Mouse (Mus musculus) neural tube, embryonic 14.5 days (tissue): ENCODE data around the gene Stard5. TPM values are rescaled to one million over a fixed set of nuclear protein-coding genes. Genes with fewer than 3 reads are reported as not detected.

ENCODE experiments used
- ATAC-seq: fragments of 200-750 bp; cut with Nextera tagmentation; 2 replicates; pipeline ENCODE4 v1.8.0; 2017; ENCODE audit warnings: low read depth, mild to moderate bottlenecking, moderate TSS enrichment, moderate library complexity
- H3K27ac ChIP-seq: fragments of 300-500 bp; sonication (generic); 2 replicates; pipeline ENCODE4 v1.5.1; 2014; ENCODE audit warnings: low read depth, mild to moderate bottlenecking, control low read depth, low read length, moderate library complexity, mixed read lengths
- H3K27me3 ChIP-seq: fragments of 300-500 bp; sonication (generic); 2 replicates; pipeline ENCODE4 v1.6.1; 2014; ENCODE audit warnings: low read length; ENCODE audit not compliant: control insufficient read depth, insufficient read depth
- H3K36me3 ChIP-seq: fragments of 300-500 bp; sonication (generic); 2 replicates; pipeline ENCODE4 v1.6.1; 2014; ENCODE audit warnings: low read length, mixed read lengths; ENCODE audit not compliant: control insufficient read depth, insufficient read depth
- H3K4me1 ChIP-seq: fragments of 300-500 bp; sonication (generic); 2 replicates; pipeline ENCODE4 v1.6.1; 2014; ENCODE audit warnings: low read length; ENCODE audit not compliant: control insufficient read depth, insufficient read depth
- H3K4me2 ChIP-seq: fragments of 300-500 bp; sonication (generic); 2 replicates; pipeline ENCODE4 v1.6.1; 2014; ENCODE audit warnings: mild to moderate bottlenecking, low read depth, low read length, control low read depth
- H3K4me3 ChIP-seq: fragments of 300-500 bp; sonication (generic); 2 replicates; pipeline ENCODE4 v1.5.1; 2014; ENCODE audit warnings: low read depth, low read length, control low read depth, mixed read lengths
- H3K9ac ChIP-seq: fragments of 300-500 bp; sonication (generic); replicated peaks from 2 replicates; pipeline ENCODE4 v1.6.1; 2014; ENCODE audit warnings: low read depth, mild to moderate bottlenecking, control low read depth, low read length, mixed read lengths
- H3K9me3 ChIP-seq: fragments of 300-500 bp; sonication (generic); 2 replicates; pipeline ENCODE4 v1.6.1; 2016; ENCODE audit warnings: low read length; ENCODE audit not compliant: control insufficient read depth
- WGBS: fragments of 180-500 bp; shearing (Covaris S2); extraction: QIAGEN DNeasy Blood & Tissue Kit; methylation state at CpG from one replicate; pipeline ENCODE4 v1.1.7; 2014; 5-methylcytosine and 5-hydroxymethylcytosine counted together
- polyA plus RNA-seq: library from polyadenylated mRNA; unstranded; fragments of >200 nt; fragmentation: Nextera tagmentation; extraction: Ambion mirVana; gene quantifications from 2 replicates; pipeline ENCODE4 v1.2.1, GENCODE M21; 2014

The Stard5 gene
- polyA plus RNA-seq, 1 experiment from 2014 or later = 3.9 TPM

GRCm38 (mm10) chr7:83654938-83655630 is 23.3 kb downstream of the Stard5 start:
- no peaks in the 10 kb centered on the region for H3K36me3 ChIP-seq
- ATAC-seq = no peak
- H3K4me1 ChIP-seq = no peaks in the 10 kb centered on the region
- H3K27me3 ChIP-seq = no peaks in the 10 kb centered on the region
- no peak overlapping the region for H3K4me3 ChIP-seq
- no peak overlapping the region for H3K9ac ChIP-seq
- WGBS = 79% methylated on average over 5 of the region's 5 CpGs
- no peak overlapping the region for H3K4me2 ChIP-seq
- no peaks in the 10 kb centered on the region for H3K9me3 ChIP-seq
- H3K27ac ChIP-seq = no peak overlapping the region

GRCm38 (mm10) chr7:83658716-83659115 is 27.0 kb downstream of the Stard5 start:
- Histone ChIP-seq H3K36me3 (no peaks in the 10 kb centered on the region), H3K4me1 (no peaks in the 10 kb centered on the region), H3K4me3 (no peak overlapping the region), H3K27ac (no peak overlapping the region), H3K9ac (no peak overlapping the region), H3K9me3 (no peaks in the 10 kb centered on the region), H3K27me3 (no peaks in the 10 kb centered on the region), H3K4me2 (no peak overlapping the region)
- WGBS = 44% methylated on average over 1 of the region's 1 CpGs
- no peak for ATAC-seq

- H3K4me1 ChIP-seq = no peaks in the 10 kb centered on the region
- no peaks in the 10 kb centered on the region for H3K27me3 ChIP-seq
- no peak overlapping the region for H3K4me2 ChIP-seq
- H3K9me3 ChIP-seq = no peaks in the 10 kb centered on the region
- no peak overlapping the region for H3K27ac ChIP-seq
- WGBS = 91% methylated on average over 9 of the region's 9 CpGs
- H3K9ac ChIP-seq = no peak overlapping the region
- no peak for ATAC-seq
- H3K4me3 ChIP-seq = no peak overlapping the region
- no peaks in the 10 kb centered on the region for H3K36me3 ChIP-seq
These were observed 27.7 kb downstream of the Stard5 start for GRCm38 (mm10) chr7:83659159-83660065.

DNA sequence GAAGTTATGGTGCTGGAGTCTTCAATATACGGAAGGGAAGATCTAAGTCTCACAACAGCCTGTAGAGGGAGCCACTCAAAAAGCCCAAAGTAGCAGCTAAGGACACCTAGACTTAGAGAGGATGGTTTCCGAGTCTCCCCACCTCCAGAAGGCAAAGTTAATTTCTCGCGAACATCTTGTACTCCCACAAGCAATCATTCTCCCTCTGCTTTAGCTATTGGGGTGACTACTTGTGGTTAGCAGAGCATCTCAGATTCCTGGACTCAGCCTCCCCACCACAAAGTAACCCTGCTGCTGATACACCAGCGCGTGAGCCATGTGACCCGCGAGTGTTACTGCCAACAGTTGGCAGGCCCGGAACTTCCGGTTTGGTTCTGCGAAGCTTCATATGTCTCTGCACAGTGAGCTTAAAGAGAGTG is 28.5 kb downstream of the Stard5 start:
- Histone ChIP-seq H3K4me2 (no peak overlapping the region), H3K27ac (no peak overlapping the region), H3K27me3 (no peaks in the 10 kb centered on the region), H3K36me3 (no peaks in the 10 kb centered on the region), H3K9me3 (no peaks in the 10 kb centered on the region), H3K9ac (no peak overlapping the region), H3K4me1 (no peaks in the 10 kb centered on the region), H3K4me3 (no peak overlapping the region)
- ATAC-seq = no peak
- WGBS = 95% methylated on average over 11 of the region's 11 CpGs

DNA sequence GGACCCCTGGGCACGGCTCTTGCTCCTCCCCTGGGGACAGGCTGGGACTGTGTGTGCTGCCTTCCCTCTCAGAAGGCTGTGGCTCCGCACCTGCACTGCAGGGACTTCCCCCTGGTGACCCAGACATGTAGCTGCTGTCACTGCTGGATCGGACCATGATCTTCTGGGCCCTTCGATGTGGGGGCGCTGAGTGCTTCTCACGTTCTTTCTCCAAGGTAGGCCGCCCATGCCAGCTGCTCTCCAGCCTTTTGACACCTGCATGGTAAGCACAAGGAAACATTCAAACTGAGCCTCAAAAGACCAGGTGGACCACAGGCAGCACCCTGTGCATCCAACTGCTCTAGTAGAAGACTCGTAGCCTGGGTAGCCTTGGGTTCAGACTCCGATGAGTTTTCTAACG is 29.3 kb downstream of the Stard5 start:
- no peaks in the 10 kb centered on the region for H3K36me3 ChIP-seq
- no peak for ATAC-seq
- no peak overlapping the region for H3K9ac ChIP-seq
- no peaks in the 10 kb centered on the region for H3K27me3 ChIP-seq
- H3K27ac ChIP-seq = no peak overlapping the region
- no peaks in the 10 kb centered on the region for H3K4me1 ChIP-seq
- 89% methylated on average over 10 of the region's 10 CpGs for WGBS
- H3K4me3 ChIP-seq = no peak overlapping the region
- no peaks in the 10 kb centered on the region for H3K9me3 ChIP-seq
- H3K4me2 ChIP-seq = no peak overlapping the region

DNA sequence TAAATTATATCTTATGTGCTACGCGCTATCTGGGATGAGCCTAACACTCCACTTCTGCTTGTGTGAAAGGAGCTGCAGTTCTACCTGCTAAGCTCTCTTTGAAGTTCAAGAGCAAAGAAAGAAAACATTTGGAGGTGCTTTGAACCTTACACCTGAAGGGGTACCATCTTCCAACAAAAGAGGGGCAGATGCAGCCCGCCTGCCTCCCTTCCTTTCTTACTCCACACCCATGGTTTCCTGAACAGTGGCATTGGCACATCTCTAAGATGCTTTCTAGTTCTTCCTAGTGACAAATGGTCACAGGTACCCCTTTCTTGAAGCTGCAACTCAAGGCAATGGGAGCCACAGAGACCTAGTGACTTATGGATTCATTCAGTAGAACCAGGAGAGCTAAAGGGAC is 30.0 kb downstream of the Stard5 start:
- no peaks in the 10 kb centered on the region for H3K4me1 ChIP-seq
- no peak overlapping the region for H3K27ac ChIP-seq
- WGBS = 96% methylated on average over 3 of the region's 3 CpGs
- H3K9ac ChIP-seq = no peak overlapping the region
- H3K9me3 ChIP-seq = no peaks in the 10 kb centered on the region
- no peak overlapping the region for H3K4me2 ChIP-seq
- H3K4me3 ChIP-seq = no peak overlapping the region
- H3K27me3 ChIP-seq = no peaks in the 10 kb centered on the region
- H3K36me3 ChIP-seq = no peaks in the 10 kb centered on the region
- no peak for ATAC-seq

- ATAC-seq = no peak
- no peak overlapping the region for H3K4me2 ChIP-seq
- H3K36me3 ChIP-seq = no peaks in the 10 kb centered on the region
- WGBS = 89% methylated on average over 6 of the region's 6 CpGs
- H3K9ac ChIP-seq = no peak overlapping the region
- H3K27me3 ChIP-seq = no peaks in the 10 kb centered on the region
- H3K9me3 ChIP-seq = no peaks in the 10 kb centered on the region
- no peak overlapping the region for H3K4me3 ChIP-seq
- no peak overlapping the region for H3K27ac ChIP-seq
- H3K4me1 ChIP-seq = no peaks in the 10 kb centered on the region
These were observed 31.1 kb downstream of the Stard5 start for GRCm38 (mm10) chr7:83662711-83663375.

GRCm38 (mm10) chr7:83666087-83666595 is 34.4 kb downstream of the Stard5 start:
- Histone ChIP-seq H3K27ac (no peak overlapping the region), H3K9me3 (no peaks in the 10 kb centered on the region), H3K36me3 (no peaks in the 10 kb centered on the region), H3K9ac (no peak overlapping the region), H3K4me1 (no peaks in the 10 kb centered on the region), H3K27me3 (no peaks in the 10 kb centered on the region), H3K4me2 (no peak overlapping the region), H3K4me3 (no peak overlapping the region)
- WGBS = 83% methylated on average over 4 of the region's 4 CpGs
- no peak for ATAC-seq
